Mouse (Mus musculus) intestine, embryonic 15.5 days (tissue): ENCODE results near the gene Gm436. TPM values are rescaled to one million over a fixed set of nuclear protein-coding genes. Genes with fewer than 3 reads are reported as not detected.

ENCODE experiments used
- ATAC-seq: fragments of 200-750 bp; cut with Nextera tagmentation; 2 replicates; pipeline ENCODE4 v1.8.0; 2017; ENCODE audit warnings: moderate TSS enrichment, moderate library complexity
- H3K27ac ChIP-seq: fragments of 300-500 bp; sonication (generic); 2 replicates; pipeline ENCODE4 v1.5.1; 2015; ENCODE audit warnings: mild to moderate bottlenecking, inconsistent platforms
- H3K27me3 ChIP-seq: fragments of 300-500 bp; sonication (generic); replicated peaks from 2 replicates; pipeline ENCODE4 v1.6.1; 2015; ENCODE audit warnings: inconsistent platforms
- H3K36me3 ChIP-seq: fragments of 300-500 bp; sonication (generic); 2 replicates; pipeline ENCODE4 v1.6.1; 2015; ENCODE audit warnings: inconsistent platforms
- H3K4me1 ChIP-seq: fragments of 300-500 bp; sonication (generic); replicated peaks from 2 replicates; pipeline ENCODE4 v1.6.1; 2015; ENCODE audit warnings: inconsistent platforms
- H3K4me2 ChIP-seq: fragments of 300-500 bp; sonication (generic); replicated peaks from 2 replicates; pipeline ENCODE4 v1.6.1; 2015; ENCODE audit warnings: mild to moderate bottlenecking, inconsistent platforms
- H3K4me3 ChIP-seq: fragments of 300-500 bp; sonication (generic); replicated peaks from 2 replicates; pipeline ENCODE4 v1.5.1; 2015; ENCODE audit warnings: inconsistent platforms
- H3K9ac ChIP-seq: fragments of 300-500 bp; sonication (generic); 2 replicates; pipeline ENCODE4 v1.6.1; 2015; ENCODE audit warnings: inconsistent platforms
- H3K9me3 ChIP-seq: fragments of 300-500 bp; sonication (generic); 2 replicates; pipeline ENCODE4 v1.6.1; 2016; ENCODE audit warnings: inconsistent platforms
- WGBS: fragments of 180-500 bp; shearing (Covaris S2); methylation state at CpG from one replicate; pipeline ENCODE4 v1.1.7; 2015; 5-methylcytosine and 5-hydroxymethylcytosine counted together
- polyA plus RNA-seq: library from polyadenylated mRNA; unstranded; fragments of >200 nt; fragmentation: Nextera tagmentation; extraction: Ambion mirVana; gene quantifications from 2 replicates; pipeline ENCODE4 v1.2.1, GENCODE M21; 2015

Gm436 gene
- not detected in 2 replicates for polyA plus RNA-seq

DNA sequence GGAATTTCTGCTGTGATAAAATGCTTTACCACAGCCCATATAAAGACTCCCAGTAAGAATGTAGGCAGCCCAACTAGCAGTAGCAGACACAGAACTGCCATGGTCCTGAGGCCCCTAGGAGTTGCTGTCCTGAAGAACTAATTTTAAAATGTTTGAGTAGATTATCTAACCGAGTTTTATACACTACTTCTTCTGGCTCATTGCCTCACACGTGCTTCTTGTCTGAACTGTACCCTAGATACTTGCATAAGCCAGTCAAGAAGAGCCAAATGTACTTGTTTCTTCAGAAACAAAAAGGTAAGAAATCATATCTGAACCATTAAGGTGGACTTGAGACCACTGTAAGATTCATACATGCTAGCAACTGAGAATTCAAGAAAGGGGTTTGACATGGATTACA, at the start of gene Gm436:
Gene Gm436, minus strand, starts transcription at position 101 of the 400 bp plus-strand sequence.
- H3K4me2 ChIP-seq = no peak within 1 kb of the TSS
- H3K9me3 ChIP-seq = no peaks in the 10 kb centered on the region
- H3K4me3 ChIP-seq = no peak within 1 kb of the TSS
- WGBS = 49% methylated on average over 2 of the region's 2 CpGs
- no peak for ATAC-seq
- H3K36me3 ChIP-seq = no peaks in the 10 kb centered on the region
- H3K4me1 ChIP-seq = no peaks in the 10 kb centered on the region
- no peak within 1 kb of the TSS for H3K9ac ChIP-seq
- no peaks in the 10 kb centered on the region for H3K27me3 ChIP-seq
- H3K27ac ChIP-seq = no peak within 1 kb of the TSS

DNA sequence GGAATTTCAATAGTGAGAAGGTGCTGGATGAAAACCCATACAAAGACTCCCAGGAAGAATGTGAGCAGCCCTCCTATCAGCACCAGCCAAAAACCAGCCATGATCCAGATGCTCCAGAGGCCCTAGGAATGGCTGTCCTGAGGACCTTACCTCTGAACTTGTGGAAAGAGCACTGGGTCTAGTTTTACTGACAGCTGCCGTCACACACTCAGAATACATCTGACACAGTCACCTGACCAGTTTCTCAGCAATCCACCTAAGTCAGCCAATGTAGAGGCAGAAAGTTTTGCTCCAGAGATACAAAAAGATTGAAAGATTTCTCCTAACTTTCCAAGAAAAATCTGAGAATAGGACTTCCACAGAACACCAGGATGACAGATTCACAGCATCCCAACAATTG, 35.1 kb upstream of the Gm436 start, which contains the start of gene Gm13178:
Gene Gm13178, minus strand, starts transcription at position 101 of the 400 bp plus-strand sequence.
- H3K4me1 ChIP-seq = no peaks in the 10 kb centered on the region
- H3K9me3 ChIP-seq = no peaks in the 10 kb centered on the region
- H3K4me2 ChIP-seq = no peak within 1 kb of the TSS
- WGBS = 81% methylated on average over 1 of the region's 1 CpGs
- H3K36me3 ChIP-seq = no peaks in the 10 kb centered on the region
- no peak for ATAC-seq
- no peaks in the 10 kb centered on the region for H3K27me3 ChIP-seq
- H3K27ac ChIP-seq = no peak within 1 kb of the TSS
- no peak within 1 kb of the TSS for H3K9ac ChIP-seq
- no peak within 1 kb of the TSS for H3K4me3 ChIP-seq

DNA sequence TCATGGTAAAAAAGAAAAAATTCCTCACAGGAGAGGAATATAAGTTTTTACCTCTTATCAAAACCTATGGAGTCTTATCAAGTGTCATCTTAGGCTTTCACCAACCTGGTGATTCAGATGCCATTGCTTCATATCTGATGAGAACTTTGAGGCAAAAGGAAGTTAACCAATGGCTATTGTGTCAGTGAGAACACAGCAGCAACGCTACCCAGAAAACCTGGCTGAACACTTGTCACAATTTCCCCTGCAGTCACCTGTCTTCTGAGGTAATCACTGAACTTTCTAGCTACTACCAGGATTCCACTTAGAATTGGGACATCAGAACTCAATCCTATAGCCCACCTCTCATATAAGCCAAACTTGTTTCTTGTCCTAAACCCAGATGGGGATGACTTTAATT, 33.5 kb upstream of the Gm436 start:
- no peak overlapping the region for H3K27ac ChIP-seq
- WGBS = 85% methylated on average over 1 of the region's 1 CpGs
- no peaks in the 10 kb centered on the region for H3K27me3 ChIP-seq

DNA sequence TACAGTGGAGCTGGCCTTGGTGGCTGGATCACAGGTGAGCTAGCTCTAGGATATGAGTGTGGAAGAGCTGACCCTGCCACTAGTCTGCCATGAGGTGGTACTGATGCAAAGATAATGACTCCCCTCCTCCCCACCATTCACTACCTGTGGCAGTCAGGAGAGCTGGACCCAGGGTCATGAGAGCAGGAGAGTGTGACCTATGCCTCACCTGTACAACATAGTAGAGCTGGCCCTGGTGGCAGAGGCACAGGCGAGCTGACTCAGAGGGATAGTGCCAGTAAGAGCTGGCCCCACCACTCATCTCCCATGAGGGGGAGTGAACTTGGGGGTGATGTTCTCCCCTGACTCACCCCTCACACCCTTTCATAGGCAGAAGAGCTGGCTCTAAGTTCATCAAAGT, 32.1 kb upstream of the Gm436 start:
- H3K4me3 ChIP-seq = no peak overlapping the region
- H3K27ac ChIP-seq = no peak overlapping the region
- no peak overlapping the region for H3K9ac ChIP-seq
- H3K4me1 ChIP-seq = no peaks in the 10 kb centered on the region
- no peaks in the 10 kb centered on the region for H3K27me3 ChIP-seq
- no peaks in the 10 kb centered on the region for H3K9me3 ChIP-seq
- WGBS = 73% methylated on average over 1 of the region's 1 CpGs
- ATAC-seq = no peak
- no peaks in the 10 kb centered on the region for H3K36me3 ChIP-seq
- no peak overlapping the region for H3K4me2 ChIP-seq

More for the DNA sequence above, 33.5 kb upstream of the Gm436 start:
- H3K4me1 ChIP-seq = no peaks in the 10 kb centered on the region
- no peak overlapping the region for H3K4me3 ChIP-seq
- H3K9ac ChIP-seq = no peak overlapping the region
- ATAC-seq = no peak
- H3K36me3 ChIP-seq = no peaks in the 10 kb centered on the region
- H3K9me3 ChIP-seq = no peaks in the 10 kb centered on the region
- H3K4me2 ChIP-seq = no peak overlapping the region

DNA sequence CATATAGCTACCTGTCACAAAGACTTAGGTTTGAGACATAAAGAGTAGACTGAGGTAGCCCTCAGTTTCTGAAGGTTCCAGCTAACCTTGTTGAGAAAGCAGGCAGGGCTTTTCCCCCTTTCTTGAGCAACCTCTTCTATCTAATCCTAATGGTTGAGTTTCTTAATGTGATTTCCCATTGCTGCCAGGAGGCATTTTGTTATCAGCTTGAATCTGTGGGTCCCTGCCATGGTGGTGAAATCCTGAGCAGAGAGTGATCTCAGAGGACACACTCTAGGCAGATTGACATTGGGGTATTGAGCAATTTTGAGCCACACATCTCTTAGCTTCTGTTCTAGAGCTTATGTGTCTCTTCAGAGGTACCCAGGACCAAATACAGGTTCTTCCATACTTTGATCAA, 47.9 kb downstream of the Gm436 start:
- Histone ChIP-seq H3K36me3 (no peaks in the 10 kb centered on the region), H3K9ac (no peak overlapping the region), H3K4me1 (no peaks in the 10 kb centered on the region), H3K27me3 (no peaks in the 10 kb centered on the region), H3K4me2 (no peak overlapping the region), H3K9me3 (no peaks in the 10 kb centered on the region), H3K4me3 (no peak overlapping the region), H3K27ac (no peak overlapping the region)
- no peak for ATAC-seq

Other genes with a start within 250 kb of the Gm436 start
- gene 1700012P22Rik, start 247.6 kb downstream of the Gm436 start, polyA plus RNA-seq = not detected in 2 replicates
- not detected in 2 replicates for gene Gm9944, start 233.1 kb downstream of the Gm436 start, polyA plus RNA-seq
- not detected in 2 replicates for gene Aadacl3, start 222.6 kb downstream of the Gm436 start, polyA plus RNA-seq
- not detected in 2 replicates for gene 9430007A20Rik, start 166.5 kb downstream of the Gm436 start, polyA plus RNA-seq
- not detected in 2 replicates for gene Gm13124, start 121.2 kb downstream of the Gm436 start, polyA plus RNA-seq
- not detected in 2 replicates for gene Aadacl4, start 72.7 kb downstream of the Gm436 start, polyA plus RNA-seq
- not detected in 2 replicates for gene Gm13178, start 35.0 kb upstream of the Gm436 start, polyA plus RNA-seq
- gene Gm438, start 100.2 kb upstream of the Gm436 start, polyA plus RNA-seq = 0.10 TPM in 1 of 2 replicates, not detected in the other
- 109 and 115 TPM in 2 replicates for gene Dhrs3, start 206.5 kb upstream of the Gm436 start, polyA plus RNA-seq